Mouse (Mus musculus): ENCODE measurements around the gene Ccdc40.

Gene Ccdc40

DNA sequence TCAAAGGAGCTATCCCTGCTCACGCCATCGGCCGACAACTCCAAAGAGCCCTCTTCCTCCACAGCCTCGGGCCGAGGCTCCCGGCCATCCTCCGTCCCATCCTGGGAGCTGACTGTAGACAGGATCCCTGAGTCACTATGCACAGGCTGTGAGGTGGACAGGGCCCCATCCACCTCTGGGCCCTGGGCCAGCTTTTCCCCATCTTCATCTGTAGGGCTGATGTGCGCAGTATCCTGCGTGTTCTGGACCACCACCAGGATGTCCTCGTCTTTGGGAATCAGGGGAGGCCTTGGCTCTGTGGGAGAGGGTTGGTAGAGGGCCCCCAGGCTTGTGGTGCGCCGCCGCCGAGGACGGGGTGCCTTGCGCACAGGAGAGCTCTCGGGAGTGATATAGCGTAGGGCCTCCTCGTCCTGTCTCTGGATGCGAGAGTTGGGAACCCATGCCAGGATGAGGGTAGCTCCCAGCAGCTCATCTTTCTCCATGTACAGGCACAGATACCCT, 19.5 kb upstream of the Ccdc40 start:
- DNase-seq (ENCODE audit: low read depth, low spot score) = no peak

DNA sequence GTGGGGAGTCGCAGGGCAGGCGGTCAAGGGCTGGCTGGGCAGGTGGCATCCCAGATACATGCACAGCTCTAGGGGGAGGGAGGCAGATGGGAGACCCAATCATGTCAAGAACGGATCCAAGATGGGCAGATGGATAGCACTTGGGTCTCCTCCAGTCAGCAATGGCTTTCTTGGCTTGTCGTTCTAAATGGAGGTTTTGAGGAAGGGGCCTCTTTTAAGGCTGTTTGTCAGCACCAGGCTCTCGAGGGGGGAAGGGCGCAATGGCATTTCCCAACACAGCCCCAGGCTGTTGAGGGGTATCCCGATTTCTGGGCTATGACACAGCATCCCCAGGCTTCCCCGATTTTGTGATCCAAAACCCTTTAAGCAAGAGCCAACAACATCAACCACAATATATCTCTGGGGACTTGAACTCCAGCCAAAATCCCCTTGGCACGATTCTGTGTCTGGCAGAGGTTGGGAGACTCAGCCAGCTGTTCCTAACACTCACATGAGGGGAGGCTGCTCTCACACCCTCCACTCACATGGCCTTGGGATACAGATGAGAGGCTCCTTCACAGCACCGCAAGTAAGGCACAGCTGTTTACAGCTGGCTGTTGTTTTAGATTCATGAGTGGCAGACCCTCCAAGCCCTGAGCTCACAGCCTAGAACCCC, 18.9 kb upstream of the Ccdc40 start:
- DNase-seq (ENCODE audit: low read depth, low spot score) = no peak

DNA sequence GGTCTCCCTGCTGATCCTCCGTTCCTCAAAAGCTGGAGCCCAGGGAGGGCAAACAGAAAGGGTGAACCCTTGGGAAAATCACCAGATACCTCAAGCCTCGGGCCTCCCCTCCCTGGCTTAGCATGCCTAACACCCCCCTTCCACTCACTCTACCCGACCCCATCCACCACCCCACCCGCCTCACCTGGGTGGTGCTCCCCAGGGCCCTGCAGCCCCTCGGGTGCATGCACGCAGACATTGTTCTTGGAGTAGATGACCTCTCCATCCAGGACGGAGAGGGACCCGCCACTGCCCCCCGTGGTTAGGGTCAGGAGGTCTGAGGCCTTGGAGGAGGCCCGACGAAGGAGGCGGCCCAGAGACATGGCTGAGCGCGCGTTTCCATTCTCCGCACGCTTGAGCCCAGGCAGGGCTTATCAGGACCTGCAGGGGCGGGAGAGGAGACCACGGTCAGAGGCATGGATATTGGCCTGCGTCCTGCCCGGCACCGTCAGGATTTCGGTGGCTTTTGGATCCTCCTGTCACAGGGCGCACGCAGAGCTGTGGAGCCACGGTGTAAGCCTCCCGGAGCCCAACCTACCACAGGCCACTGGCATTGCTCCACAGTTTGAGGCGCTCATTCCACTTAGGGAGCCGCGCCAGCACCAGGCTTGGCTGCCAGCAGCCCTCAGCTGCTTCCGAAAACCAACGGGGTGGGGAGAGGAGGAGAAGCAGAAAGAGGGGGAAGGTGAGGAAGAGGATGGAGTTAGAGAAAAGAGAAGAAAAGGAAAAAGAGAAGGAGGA, 17.9 kb upstream of the Ccdc40 start:
- no peak for DNase-seq (ENCODE audit: low read depth, low spot score)

DNA sequence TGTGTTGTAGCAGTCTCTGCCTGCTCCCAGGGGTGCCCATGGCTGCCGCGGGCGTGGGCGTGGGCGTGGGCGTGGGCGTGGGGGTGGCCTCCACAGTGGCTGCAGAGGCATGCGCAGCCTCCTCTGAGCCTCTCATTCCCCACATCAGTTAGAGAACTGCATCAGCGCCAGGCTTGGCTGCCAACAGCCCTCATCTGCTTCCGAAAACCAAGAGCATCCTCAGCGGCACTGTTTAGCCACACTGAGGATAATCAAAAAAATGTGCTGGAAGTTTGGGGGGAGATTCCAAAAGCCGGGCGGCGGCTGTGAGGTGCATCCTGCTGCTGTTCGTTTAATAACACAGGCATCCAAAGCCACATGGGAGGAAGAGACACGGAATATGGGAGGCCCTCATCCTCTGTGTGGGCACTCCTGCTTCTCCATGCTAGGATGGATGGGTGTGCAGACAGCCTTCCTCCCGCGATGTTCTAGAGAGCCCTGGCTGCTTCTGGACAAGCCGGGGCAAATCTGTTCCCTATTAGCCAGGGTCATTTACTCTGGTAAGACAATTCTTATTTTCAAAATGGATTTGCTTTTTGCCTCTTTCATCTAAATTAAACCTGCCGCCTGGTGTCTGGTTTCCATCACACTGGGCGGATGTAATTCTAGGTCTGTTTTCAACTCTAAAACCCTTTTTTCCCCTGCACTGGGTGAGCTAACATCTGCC, 16.6 kb upstream of the Ccdc40 start:
- DNase-seq (ENCODE audit: low read depth, low spot score) = no peak

DNA sequence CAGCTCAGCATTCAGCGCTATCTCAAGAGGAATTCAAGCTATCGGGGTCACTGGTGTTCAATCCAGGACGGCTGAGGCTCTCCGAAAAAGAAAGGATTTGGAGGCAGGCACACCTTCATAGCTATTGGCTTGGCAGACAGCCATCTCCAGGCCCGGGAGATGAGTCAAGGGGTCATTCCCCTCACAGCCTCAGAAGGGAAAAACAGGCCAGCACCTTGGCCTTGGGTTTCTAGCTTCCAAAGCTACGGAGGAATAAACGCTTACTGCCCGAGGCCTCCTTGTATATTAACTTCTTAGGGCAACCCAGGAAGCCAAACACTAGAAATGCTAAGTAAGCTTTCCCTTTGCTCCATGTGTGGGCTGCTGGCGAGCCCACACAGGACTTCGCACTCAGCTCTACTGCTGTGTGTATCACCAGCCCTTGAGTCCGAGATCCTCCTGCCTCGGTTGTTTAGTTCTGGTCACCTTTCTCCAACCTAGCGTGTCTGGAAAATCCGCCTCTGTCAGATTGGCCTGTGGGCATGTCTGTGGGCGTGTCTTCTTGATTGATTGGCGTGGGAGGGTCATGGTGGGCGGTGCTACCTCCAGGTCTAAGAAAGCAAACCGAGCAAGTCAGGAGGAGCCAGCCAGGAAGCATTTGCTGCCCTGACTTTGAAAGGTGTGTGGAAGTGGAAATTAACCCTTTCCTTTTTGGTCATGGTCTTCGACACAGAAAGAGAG, 15.0 kb upstream of the Ccdc40 start:
- no peak for DNase-seq (ENCODE audit: low read depth, low spot score)

DNA sequence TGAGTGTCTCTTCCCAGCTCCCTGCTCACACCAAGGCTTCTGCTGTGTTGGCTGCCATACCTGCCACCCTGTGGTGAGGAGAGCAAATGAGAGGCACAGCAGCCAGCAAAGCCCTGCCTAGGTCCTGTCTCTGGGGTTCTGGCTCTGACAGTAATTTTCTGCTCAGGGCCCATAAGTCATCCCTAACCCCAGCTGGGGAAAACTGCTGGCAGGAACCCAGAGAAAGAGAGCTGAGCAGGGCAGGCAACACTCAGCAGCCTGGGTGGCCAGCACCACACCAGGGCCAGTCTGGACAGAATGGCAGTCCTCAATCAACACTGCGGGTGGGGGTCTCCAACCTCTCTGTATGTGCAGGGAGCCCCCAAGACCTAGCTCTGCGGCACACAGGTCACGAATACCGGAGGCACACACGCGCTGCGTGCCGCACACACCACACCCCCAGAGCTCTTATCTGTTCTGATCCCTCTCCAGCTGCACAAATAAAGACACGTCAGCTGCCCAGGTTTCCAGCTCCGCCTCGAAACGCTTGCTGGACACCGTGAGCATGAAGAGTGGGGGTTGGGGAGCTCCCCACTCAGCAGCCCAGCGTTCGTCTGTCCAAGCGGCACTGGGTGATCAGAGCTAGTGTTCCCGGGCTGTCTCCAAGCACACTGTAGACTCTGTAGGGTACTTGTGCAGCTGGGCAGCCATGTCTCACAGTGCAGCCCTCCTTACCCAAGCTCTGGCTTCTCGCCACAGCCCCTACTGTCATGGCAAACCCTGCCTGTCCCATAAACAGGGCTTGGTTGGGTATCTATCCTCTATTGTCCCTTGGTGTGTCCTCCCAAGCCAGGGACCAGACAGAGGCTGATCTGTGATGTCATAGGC, 13.1 kb upstream of the Ccdc40 start:
- no peak for DNase-seq (ENCODE audit: low read depth, low spot score)

DNA sequence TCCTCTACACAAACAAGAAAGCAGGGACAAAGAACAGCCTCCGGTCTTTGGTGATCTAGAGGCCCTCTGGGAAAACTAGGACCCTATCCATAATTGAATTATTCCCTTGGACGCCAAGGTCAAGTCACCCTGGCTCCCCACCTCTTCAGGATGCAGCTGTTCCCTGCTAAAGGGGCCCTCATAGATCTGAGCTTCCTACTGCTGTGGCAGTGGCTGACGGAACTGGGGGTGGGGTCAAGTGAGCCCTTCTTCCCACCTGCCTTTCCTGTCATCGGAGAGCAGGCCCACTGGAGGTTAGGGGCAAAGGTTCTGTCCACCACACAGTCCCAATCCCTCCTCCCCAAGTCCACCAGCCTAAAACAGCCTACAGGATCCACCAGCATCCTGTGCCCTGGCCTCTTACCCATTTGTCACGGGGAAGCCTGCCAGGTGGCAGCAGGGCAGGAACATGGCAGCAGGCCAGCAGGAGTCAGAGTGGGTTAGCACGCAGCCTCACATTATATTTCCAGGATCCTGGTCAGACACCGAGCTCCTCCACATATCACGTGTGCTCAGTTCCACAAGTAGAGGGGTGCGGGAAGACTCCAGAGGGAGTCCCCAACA, 12.4 kb upstream of the Ccdc40 start:
- no peak for DNase-seq (ENCODE audit: low read depth, low spot score)

DNA sequence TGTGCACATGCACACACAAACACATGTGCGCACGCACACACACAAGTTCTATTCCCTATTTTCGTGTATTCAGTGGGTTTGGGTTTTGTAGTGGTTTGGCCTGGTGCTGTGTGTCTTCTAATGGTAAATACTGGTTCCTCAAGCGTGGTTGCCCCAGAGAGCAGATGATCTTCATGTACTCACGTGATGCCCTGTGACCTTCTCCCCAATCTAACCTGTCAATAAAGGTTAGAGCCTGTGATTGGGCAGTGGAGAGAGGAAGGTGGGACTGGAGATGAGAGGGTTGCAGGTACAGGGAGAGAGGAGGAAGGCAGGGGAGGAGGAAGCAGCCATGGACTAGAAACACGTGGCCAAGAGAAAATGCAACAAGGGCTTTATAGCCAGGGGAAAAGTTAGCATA, 10.5 kb upstream of the Ccdc40 start:
- DNase-seq (ENCODE audit: low read depth, low spot score) = no peak

DNA sequence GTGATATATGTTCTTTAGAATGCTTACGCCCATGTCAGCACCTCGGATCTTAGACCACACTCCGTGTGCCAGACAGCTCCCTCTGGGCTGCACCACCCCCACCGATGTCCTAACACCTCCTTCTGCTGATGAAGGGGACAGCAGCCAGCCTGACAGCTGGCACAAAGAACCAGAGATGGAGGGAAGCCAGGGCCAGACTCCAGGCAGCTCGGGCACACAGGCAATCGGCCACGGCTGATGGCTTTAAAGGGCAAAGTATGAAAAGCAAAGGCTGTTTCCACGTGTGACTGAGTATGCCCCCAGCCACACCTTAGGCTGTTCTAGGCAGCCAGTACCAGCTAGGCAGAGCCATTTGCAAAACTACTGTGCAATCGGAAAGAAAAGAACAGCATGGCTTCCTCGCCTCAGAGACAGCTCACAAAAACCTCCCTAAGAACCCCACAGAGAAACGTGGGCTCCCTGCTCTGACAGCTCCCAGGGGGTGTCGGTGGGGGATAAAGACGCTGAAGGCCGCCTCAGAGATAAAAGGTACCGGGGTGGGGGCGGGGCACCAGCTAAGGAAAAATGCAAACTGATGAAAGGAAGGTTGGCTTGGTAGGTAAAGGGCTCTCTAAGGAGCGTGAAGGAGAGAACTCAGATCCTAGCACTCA, 8.4 kb upstream of the Ccdc40 start:
- DNase-seq (ENCODE audit: low read depth, low spot score) = no peak

DNA sequence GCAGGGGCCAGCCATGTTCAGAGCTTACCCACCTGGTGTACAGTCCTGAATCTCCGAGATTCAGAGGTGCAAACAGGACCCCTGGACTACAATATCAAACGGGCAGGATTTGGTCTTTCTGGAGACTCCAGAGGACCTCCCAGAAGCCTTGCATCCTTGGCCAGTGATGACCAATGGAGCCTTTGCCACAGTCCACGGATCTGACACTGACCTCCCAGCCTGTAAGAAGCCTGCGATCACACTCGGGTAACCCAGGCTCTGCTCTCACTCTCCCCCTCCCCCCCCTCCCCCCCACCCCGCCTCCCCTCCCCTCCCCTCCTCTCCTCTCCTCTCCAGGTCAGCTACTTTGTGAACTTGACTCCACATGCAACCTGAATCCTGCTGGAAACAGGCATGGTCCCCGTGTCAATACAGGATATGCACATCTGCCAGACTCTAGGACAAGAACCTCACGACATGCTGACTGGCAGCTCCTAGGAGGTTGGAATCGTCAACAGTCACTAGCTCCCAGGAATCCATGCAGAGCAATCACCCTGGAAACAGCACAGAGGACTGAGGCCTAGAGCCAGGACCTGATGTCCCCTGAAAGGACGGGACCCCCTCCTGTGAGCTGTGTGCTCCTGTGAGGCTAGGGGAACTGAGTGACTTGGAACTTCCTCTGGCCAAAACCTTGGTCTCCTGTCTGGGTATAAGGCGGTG, 6.4 kb upstream of the Ccdc40 start:
- DNase-seq (ENCODE audit: low read depth, low spot score) = no peak

DNA sequence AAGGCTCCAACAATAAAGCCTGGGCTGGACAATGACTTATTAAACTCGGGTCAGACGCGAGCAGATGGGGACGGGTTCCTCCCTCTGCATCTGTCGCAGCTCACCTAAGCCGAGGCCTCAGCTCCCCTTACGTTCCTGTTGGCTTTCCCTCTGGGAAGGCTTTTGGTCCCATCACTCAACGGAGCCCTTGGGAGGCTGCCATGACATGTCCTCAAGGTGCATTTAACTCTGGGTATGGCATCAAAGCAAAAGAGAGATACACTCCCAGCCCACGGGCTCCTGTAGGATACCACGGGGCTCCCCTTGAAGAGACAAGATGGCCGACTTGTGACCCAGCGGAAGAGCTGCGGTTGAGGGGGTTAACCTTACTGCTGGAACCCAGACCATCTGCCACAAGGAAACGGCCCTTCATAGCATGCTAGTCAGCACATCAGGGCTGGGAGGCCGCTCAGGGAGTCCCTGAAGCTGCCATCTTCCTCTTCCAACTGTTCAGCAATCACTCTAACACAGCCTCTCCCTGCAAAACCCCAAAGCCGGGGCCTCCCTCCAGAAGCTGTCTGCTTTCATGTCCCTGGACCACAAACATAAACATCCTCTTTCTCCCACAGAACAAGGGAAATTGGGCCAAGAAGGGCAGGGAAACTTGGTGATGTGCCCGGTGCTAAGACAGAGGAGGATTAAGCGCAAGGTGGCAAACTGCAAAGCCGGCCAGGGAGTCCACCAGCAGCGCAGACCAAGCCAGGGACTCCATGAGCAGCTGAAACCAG, 5.1 kb upstream of the Ccdc40 start:
- no peak for DNase-seq (ENCODE audit: low read depth, low spot score)

DNA sequence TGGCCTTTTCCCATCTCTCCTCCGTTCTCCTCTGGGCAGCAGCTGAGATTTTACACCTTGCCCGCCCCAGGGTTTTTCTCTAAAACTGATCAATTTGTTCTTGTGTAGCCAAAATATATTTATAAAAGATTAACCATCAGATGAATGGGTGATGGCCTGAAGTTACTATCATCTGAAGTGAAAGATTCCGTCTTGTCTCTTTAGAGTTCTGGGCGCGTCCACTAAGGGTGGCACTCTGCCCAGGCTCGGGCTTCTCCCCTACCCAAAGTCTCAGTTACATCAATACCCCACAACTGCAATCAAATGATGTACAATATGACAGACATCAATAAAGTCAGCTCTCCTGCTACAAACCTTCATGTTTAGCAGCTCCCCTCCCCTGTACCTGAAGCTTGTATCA, 3.4 kb upstream of the Ccdc40 start:
- no peak for DNase-seq (ENCODE audit: low read depth, low spot score)

DNA sequence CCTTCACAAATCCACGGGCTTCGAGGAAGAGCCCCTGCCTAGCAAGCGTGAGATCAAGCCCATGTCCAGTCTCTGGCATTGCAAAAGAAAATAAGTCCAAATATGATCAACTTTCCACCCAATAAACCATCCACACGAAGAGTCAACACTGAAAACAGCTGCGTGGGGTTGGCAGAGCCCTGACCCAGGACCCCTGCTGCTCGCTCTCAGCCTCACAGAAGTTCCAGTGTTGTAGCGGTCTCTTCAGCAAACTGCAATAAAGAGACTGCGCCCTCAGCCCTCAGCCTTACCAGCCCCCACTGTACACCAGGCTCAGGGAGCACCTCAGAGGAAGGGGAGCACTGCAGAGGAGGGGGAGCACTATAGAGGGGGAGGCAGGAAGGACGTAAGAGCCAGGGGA, 2.7 kb upstream of the Ccdc40 start:
- no peak for DNase-seq (ENCODE audit: low read depth, low spot score)

DNA sequence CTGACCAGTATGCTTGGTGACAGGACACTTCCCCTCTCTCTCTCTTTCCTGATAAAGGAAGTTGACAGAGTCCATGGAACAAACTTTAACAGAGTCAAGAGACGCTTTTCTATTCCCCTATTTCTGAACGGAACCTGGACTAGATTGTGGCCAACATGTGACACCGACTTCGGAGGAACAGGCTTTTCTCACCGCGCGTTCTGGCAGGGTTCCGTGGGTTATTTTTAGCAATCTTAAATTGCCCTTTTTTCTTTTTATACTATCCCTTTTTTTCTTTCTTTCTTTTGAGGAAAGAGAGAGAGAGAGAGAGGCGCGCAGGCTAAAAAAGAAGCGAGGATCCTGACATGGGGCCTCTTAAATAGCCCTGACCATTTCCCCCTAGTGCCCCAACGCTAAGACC, 781 bp upstream of the Ccdc40 start:
- no peak for DNase-seq (ENCODE audit: low read depth, low spot score)

DNA sequence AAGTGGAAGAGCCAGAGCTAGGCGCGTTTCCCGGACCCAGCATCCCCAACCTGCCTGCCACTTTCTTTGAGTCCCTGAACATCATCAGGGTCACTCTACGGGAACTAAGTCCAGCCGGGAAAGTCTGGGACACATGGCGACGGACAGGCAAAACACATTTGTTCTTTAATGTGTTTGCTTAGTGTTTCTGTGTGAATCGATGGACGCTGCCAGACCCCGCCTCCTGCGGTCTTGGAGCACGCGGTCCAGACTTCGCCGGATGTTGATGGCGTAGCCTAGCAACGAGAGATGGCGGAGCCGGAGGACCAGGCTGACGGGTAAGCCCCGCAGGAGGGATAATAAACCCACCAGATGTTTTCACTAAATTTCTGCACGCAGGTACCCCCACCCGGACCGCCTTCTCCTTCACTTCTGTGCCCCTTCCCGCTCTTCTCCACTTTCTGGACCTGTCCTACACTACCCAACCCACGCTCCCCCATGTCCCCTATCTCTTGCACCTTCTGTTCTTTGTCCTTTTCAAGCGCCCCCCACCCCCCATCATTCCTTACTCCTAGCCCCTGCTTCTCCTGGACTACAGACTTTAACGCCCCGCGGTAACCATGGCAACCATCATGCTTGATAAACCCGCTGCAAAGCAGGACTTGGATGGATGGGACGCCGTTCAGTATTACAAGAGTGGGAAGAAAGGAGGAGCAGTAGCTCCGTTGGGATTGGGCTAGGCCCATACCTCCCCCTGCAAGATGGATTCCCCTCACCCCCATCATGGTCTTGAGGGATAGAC, 664 bp downstream of the Ccdc40 start:
- no peak for DNase-seq (ENCODE audit: low read depth, low spot score)

DNA sequence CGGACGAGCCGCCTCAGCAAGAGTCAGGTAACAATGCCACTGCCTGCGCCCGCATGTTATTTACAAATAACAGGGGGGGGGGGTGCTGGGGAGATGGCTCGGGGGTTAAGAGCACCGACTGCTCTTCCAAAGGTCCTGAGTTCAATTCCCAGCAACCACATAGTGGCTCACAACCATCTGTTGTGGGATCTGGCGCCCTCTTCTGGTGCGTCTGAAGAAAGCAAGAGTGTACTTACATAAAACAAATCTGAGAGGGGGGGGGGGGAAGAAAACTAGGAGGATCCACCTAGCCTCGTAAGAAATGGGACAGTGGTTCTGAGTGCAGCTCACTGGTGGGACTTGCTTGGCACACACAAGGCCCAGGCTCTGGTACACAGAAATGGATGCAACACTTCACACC, 6.4 kb downstream of the Ccdc40 start:
- DNase-seq (ENCODE audit: low read depth, low spot score) = no peak

DNA sequence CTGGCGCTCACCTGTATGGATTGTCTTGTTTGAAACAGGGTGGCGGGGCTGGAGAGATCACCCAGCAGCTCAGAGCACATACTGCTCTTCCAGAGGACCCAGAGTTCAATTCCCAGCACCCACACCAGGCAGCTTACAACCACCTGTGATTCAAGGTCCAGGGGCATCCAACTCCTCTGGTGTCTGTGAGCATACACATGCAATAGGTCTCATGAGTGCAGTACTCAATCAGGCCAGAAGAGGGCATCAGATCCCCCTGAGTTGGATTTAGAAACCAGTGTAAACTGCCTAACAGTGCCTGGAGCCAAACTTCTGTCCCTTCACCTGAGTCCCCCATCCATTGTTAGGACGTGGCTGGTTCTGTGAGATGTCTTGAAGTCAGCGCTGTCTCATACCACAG, 7.2 kb downstream of the Ccdc40 start:
- no peak for DNase-seq (ENCODE audit: low read depth, low spot score)

DNA sequence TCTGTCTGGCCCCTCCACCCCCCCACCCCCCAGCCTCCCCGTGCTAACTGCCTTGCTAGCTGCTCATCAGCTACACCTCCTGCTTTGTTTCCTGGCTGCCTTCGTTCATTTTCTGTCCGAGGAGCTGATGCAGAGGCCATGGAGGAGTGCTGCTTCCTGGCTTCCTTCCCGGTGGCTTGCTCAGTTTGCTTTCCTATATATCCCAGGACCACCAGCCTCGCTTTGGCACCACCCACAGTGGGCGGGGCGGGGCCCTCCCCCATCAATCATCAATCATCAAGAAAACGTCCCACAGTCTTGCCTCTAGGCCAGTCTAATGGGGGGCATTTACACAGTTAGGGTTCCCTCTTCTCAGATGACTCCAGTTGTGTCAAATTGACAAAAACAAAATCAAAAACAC, 8.0 kb downstream of the Ccdc40 start:
- no peak for DNase-seq (ENCODE audit: low read depth, low spot score)

Measured in telencephalon, adult 2 months (tissue).